Mouse (Mus musculus) heart, postnatal 36 days (tissue): ENCODE data around the gene Sec23ip. TPM values are rescaled to one million over a fixed set of nuclear protein-coding genes. Genes with fewer than 3 reads are reported as not detected.

ENCODE experiments used
- DNase-seq, 2 experiments: peaks; one replicate each; pipeline ENCODE4 v3.0.0; 2021 to 2022
- intact Hi-C: fragments of 180-260 bp; cut with DNase I; formaldehyde crosslinking; loops from one replicate; pipeline ENCODE4 v1.15.1; 2025
- microRNA-seq, 2 experiments: library from miRNA; unstranded; fragments of <30 nt; microRNA quantifications; one replicate each; pipeline ENCODE4 v1.2.0; 2021; ENCODE audit warnings: borderline number of aligned reads in 2 of 2
- total RNA-seq, 2 experiments: library from RNA; stranded (reverse); gene quantifications; 2 replicates each; pipeline ENCODE4 v1.2.3; 2021

Sec23ip gene
- total RNA-seq, 2 experiments from 2014 or later: 27.3 to 29.0 TPM

DNA sequence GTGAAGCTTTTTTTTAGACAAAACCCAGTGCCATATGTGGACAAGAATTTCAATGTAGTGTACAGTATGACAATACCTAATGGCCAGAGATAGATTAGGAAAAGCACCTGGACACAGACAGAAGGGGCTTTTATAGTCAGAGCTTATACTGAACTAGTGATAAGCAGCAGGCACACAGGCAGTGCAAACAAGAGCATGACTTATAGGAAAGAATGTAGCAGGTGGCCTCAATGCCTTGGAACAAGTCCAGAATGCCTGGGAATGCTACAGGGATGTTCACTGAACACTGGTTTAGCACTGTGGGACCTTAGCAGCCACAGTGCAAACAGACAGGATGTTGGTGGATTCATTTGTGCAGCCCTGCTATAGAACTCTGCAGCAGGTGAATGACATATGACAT, 22.0 kb downstream of the Sec23ip start:
- no peak for DNase-seq
- intact Hi-C loops: no loop called here

DNA sequence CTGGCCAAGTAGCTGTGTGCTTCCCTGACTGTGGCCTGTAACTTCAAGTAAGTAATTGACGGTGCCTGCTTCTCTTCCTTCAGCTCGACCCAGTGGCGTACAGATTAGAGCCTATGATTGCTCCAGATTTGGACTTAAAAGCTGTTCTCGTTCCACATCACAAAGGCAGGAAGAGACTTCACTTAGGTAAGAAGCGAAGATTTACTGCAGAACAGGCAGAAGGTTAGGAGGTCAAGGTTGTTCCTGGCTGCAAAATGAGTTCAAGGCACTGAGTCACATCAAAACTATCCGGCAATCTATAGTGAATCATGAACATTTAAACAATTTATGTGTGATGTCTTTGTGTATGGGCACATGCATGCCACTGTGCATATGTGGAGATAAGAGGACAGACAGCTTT, 32.5 kb downstream of the Sec23ip start:
- intact Hi-C loops: no loop called here

DNA sequence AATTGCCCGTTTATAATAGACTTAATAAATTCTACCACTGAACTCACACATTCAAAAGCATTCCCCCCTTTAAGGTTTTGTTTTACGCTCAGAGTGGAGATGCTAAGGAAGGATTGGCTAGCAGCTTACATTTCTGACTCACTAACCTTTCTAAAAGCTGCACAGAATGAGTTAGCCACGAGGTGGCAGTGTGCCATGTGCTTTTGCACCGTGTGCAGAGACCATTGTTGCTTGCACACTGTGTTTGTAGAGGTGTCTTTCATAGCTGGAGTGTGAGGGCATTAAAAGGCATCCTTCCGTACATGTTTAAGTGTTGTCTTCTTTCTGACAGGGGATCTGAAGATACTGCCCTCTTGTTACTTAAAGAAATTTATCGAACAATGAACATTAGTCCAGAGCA, 34.6 kb downstream of the Sec23ip start:
- intact Hi-C loops: no loop called here
- peak; percentile 9 to 14 for DNase-seq

More for the DNA sequence above, 32.5 kb downstream of the Sec23ip start:
- no peak for DNase-seq

DNA sequence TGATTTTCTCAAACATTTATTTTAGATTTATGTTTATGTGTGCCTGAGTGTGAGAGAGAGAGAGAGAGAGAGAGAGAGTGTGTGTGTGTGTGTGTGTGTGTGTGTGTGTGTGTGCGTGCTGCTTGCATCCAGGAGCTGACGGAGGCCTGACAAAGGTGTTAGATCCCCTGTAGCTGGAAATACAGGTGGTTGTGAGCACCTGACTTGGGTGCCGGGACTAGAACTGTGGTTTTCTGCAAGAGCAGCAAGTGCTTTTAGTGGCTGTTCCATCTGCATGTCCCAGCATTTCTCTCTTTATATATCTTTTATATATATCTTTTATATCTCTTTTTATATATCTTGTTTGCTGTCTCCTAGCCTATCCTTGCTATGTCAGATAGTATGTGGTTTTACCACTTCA, 37.1 kb downstream of the Sec23ip start:
- no peak for DNase-seq
- intact Hi-C loops: no loop called here

DNA sequence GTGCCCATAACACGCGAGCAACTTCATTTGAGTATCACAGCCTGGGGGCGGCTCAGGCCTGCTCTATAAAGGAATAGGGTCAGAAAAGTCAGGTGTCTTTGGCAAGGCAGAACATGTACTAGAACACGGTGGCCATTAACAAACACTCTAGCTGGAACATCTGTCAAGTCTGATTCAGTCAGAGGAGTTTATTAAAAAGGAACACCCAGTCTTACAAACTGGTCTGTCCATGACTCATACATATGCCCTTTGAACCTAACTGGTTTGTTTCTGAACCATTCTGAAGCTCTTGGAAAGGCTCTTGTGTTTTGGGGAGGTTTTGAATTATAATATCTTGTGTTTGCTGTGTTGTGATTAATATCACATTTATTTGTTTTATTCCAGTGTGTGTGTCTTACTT, 45.3 kb downstream of the Sec23ip start:
- intact Hi-C loops: no loop called here
- DNase-seq: no peak

DNA sequence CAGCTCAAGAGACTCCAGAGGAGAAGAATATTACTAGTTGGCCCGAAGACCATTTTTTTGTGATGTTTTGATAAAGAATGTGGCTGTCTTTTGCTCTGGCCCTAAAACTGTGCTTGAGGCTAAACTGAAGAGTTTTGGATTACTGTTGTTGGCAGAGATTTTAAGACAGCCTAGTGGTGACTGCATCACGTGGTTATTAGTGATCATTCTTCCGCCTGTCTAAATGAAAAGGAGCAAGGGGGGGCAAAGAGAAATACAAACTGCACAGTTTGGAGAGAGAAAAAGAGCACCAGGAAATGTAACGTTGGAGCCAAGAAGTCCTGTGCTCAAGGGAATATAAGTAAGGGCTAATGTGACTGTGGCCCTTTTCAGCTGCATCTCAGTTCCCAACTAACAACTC, 48.7 kb downstream of the Sec23ip start:
- intact Hi-C loops: no loop called here
- no peak for DNase-seq

DNA sequence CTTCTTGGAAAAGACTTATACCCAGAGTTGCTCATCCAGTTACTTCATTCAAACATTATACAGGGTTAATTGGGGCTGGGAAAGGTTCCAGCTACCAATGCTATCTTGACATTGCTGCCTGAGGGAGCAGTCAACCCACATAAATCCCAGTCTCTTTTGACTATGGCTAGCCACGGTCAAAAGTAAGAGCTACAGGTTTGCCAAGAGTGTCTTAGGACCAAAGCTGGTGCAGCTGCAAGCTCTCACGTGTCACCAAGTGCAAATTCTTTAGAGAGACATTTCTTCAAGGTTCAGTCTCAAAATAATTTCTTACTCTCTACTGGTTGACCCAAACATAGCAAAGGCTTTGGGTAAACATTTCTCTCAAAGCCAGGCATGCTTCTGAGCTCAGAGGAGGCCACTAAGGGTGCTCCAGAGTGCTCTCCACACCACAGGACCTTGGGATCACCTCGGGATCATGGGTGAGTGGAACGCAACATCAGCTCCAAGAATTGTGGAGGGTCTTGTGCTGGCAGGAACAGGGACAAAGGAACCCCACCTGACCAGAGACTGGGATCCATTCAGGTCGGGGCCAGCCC, 80.3 kb downstream of the Sec23ip start:
- intact Hi-C loops: no loop called here
- DNase-seq: no peak

DNA sequence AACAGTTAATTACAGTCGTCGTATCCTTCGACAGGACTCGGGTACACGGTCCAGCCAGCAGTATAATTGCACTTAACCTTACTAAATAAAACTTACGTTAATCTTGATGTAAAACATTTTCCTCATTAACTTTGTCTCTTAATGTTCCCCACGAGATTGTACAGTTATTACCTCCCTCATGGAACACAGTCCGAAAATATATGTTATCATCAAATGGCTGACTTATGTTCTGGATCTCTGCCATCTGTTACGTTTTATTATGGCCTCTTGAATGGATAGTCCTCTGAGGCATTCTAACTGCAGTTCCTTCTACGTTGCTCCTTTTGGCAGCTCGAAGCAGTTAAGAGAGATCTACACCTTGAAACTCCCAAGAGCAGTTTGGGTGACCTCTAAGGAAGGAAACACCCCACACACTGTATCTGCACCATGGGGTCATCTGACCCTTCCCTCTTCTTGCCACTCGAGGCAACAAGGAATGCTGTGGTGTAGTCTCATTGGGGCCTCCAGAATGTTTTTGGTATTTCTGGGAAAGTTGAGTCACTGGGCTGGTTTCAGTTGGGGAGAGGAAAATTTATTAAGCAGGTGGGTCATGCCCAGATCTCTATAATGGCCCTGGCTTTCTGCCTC, 87.8 kb downstream of the Sec23ip start:
- intact Hi-C loops: no loop called here
- DNase-seq: no peak

DNA sequence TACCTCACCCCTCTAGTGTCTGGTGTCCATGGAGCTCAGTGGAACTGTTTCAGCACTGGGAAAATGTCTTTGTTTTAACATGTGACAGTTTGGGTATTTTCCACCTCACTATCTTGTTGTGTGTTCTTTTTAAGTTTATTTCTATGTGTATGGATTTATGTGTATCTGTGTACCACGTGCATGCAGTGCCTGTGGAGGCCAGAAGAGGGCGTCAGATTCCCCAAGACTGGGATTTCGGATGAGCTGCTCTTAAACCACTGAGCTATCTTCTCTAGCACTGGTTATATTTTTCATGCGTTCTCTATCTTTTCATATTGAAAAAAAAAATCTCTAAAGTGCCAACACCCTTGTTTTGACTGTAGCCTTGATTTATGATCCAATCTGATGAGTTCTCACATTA, 88.5 kb downstream of the Sec23ip start:
- no peak for DNase-seq
- intact Hi-C loops: no loop called here

Small RNAs within 50 kb of the gene (microRNA-seq; reads per million reads assigned to microRNA genes)
- 0 reads per million in 2 experiments for gene Gm25778

Other genes with a start within 250 kb of the Sec23ip start
- 100 to 1,000 TPM; 258 to 272 TPM for gene Bag3, start 221.3 kb upstream of the Sec23ip start, total RNA-seq
- gene Inpp5f, start 133.6 kb upstream of the Sec23ip start, total RNA-seq: 1 to 10 TPM; 5.0 to 7.0 TPM
- 10 to 100 TPM; 21.5 to 26.0 TPM for gene Mcmbp, start 4.4 kb upstream of the Sec23ip start, total RNA-seq